Mouse (Mus musculus) monocyte, adult 2 months (primary cell): Measurements from ENCODE around the gene Atpif1.

Experiments
- DNase-seq, 2 experiments: peaks; one replicate each; pipeline ENCODE4 v3.0.0; 2022; ENCODE audit warnings: low spot score in 2 of 2, low read depth in 1 of 2

Gene Atpif1

GRCm38 (mm10) chr4:132527917-132528522 is 5.4 kb downstream of the Atpif1 start:
- no peak for DNase-seq

GRCm38 (mm10) chr4:132526678-132527077 is 6.8 kb downstream of the Atpif1 start:
- DNase-seq: no peak

- DNase-seq: no peak
Measured at GRCm38 (mm10) chr4:132524808-132525207, 8.7 kb downstream of the Atpif1 start.

GRCm38 (mm10) chr4:132524321-132524741 is 9.1 kb downstream of the Atpif1 start:
- no peak for DNase-seq

GRCm38 (mm10) chr4:132519188-132519587 is 14.3 kb downstream of the Atpif1 start:
- DNase-seq: no peak

- DNase-seq: no peak
Measured at GRCm38 (mm10) chr4:132518066-132518465, 15.4 kb downstream of the Atpif1 start.

- peak; percentile 70 to 75 for DNase-seq
Measured at GRCm38 (mm10) chr4:132515369-132516155, 17.9 kb downstream of the Atpif1 start.

GRCm38 (mm10) chr4:132514555-132515135 is 18.8 kb downstream of the Atpif1 start:
- DNase-seq: peak in 1 of 2 experiments; percentile 78

GRCm38 (mm10) chr4:132513395-132514273 is 19.8 kb downstream of the Atpif1 start:
- no peak for DNase-seq

- DNase-seq: no peak
Measured at GRCm38 (mm10) chr4:132512080-132512479, 21.4 kb downstream of the Atpif1 start.

- peak; percentile 94 to 95 for DNase-seq
Measured at GRCm38 (mm10) chr4:132510352-132510798, 23.1 kb downstream of the Atpif1 start, which contains the start of gene Sesn2. Gene Sesn2, minus strand, starts transcription at chr4:132510501.

- peak in 1 of 2 experiments; percentile 27 for DNase-seq
Measured at GRCm38 (mm10) chr4:132509621-132510296, 23.7 kb downstream of the Atpif1 start.

- DNase-seq: no peak
Measured at GRCm38 (mm10) chr4:132507210-132507609, 26.2 kb downstream of the Atpif1 start.

- DNase-seq: no peak
Measured at GRCm38 (mm10) chr4:132506250-132506649, 27.2 kb downstream of the Atpif1 start.

GRCm38 (mm10) chr4:132505800-132506199 is 27.7 kb downstream of the Atpif1 start:
- no peak for DNase-seq

- no peak for DNase-seq
Measured at GRCm38 (mm10) chr4:132505034-132505738, 28.3 kb downstream of the Atpif1 start.

- DNase-seq: no peak
Measured at GRCm38 (mm10) chr4:132503344-132503743, 30.1 kb downstream of the Atpif1 start.

- DNase-seq: no peak
Measured at GRCm38 (mm10) chr4:132501639-132502038, 31.8 kb downstream of the Atpif1 start.

- peak; percentile 72 to 73 for DNase-seq
Measured at GRCm38 (mm10) chr4:132494271-132494918, 39.1 kb downstream of the Atpif1 start.
